Mouse (Mus musculus): ENCODE results near the gene Cyp46a1.
A peak's percentile ranks its signal among the peaks of the same experiment; 100 is the strongest.

The Cyp46a1 gene

DNA sequence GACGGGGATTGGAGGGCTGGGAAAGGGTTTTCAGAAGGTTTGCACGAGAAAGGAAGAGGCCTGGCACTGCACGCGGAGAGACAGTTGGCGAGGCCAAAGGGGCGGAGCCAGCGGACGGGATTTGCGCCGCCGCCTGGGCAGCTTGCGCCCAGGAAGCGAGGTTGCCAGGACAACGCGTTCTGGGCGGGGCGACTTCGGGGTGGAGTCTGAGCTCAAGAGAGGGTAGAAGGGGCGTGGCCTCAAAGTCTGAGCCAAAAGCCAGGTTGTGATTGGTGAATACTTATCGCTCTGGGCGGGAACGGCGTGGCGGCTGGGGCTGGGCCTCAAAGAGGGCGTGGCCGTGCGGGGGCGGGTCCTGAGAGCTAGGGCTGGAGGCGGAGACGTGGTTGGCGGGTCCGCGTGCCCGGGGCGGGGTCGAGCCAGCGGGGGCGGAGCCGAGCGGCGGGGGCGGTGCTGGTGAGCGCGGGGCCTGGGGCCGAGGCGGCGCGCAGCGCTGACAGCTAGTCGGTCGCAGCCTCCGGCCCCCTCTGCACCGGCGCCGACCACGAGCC, at the start of gene Cyp46a1:
Gene Cyp46a1 (plus strand): TSS at position 487 of the 551 bp plus-strand sequence.
- peak; percentile 83 to 91 for DNase-seq (ENCODE audit: low read depth in 2 of 2, low spot score in 2 of 2)

GRCm38 (mm10) chr12:108284455-108285224, 49.5 kb upstream of the Cyp46a1 start:
- no peak for DNase-seq (ENCODE audit: low read depth in 2 of 2, low spot score in 2 of 2)

DNA sequence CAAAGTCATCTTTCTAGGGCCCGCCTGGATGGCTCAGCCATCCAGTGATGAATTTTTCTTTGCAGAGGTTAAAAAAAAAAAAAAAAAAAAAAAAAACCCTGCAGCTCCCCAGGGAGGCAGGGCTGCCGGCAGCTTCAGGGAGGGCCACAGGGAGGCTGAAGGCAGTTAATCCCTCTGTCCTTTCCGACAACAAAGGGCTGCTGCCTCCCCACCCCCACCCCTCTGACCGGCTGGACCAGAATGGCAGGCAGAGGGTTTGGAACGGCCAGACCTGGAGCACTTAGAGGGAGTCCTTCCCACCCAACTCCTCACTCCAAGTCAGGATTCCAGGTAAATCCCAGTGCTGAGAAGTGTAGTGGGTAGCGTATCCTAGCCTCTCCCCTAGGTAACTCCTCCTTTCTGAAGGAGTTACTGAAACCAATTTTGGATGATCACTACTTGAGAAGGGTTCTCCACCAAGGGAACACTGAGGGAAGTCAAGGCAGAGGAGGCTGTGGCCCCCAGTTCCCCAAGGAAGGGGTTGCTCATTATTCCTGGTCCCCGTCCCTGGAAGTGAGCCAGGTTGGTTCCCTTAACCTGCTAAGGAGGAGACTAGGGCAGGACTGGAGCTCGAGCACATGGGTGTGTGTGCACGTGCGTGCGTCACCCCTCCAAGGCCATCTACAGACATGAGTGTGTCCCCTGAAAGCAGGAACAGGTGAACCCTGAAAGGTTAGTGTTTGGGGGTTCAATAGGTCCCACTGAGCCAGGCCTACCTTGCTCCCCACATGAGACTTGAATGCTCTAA, 48.8 kb upstream of the Cyp46a1 start:
- no peak for DNase-seq (ENCODE audit: low read depth in 2 of 2, low spot score in 2 of 2)

- no peak for DNase-seq (ENCODE audit: low read depth in 2 of 2, low spot score in 2 of 2)
Observed at GRCm38 (mm10) chr12:108286381-108286780, 47.8 kb upstream of the Cyp46a1 start.

- DNase-seq (ENCODE audit: low read depth in 2 of 2, low spot score in 2 of 2): no peak
Observed at GRCm38 (mm10) chr12:108287011-108287410, 47.2 kb upstream of the Cyp46a1 start.

DNA sequence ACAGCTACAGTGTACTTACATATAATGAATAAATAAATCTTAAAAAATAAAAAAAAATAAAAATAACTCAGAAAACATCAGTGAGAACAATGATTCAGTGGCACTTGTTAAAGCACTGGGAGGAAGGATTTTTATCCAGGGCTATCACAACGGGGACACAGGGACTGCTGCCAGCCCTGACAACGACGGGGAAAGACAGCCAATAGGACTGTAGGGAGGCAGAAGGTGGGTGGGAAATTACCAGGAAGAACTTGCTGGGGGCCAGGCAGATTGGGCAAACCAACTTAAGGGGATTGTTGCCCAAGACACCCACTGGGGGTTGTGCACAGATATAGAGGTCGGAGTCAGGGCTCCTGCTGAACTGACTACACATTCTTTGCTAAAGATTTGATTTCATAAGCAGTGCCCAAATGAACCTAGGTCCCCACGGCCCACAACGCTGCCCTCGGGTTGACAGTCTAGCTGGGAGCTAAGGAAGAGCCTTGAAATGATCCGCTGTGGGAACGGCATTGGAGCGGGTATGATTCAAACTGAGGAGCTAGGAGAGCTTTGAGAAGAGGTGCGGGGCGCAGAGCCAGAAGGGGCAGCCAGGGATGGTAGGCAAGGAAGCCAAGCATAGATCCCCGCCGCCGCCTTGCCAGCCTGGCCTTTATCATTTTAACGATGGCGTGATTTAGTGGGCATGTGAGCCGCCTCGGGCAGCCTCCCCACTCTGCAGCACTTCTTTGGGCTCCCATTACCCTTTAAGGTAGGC, 45.9 kb upstream of the Cyp46a1 start:
- no peak for DNase-seq (ENCODE audit: low read depth in 2 of 2, low spot score in 2 of 2)

DNA sequence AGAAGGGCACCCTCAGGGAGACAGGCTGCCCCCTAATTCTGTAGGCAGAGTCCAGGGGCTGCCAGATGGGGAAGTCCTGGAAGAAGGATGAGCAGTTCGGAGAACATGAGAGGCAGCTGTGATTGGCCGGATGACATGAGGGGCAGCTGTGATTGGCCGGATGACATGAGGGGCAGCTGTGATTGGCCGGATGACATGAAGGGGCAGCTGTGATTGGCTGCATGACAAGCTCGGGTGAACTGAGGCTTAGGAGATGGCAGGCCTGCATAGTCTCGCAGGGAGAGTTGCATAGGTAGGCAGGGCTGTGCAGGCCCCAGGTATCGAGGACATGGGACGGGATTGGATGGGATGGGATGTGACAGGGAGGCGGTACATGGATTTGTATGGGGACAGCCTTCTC, 41.8 kb upstream of the Cyp46a1 start:
- no peak for DNase-seq (ENCODE audit: low read depth in 2 of 2, low spot score in 2 of 2)

DNA sequence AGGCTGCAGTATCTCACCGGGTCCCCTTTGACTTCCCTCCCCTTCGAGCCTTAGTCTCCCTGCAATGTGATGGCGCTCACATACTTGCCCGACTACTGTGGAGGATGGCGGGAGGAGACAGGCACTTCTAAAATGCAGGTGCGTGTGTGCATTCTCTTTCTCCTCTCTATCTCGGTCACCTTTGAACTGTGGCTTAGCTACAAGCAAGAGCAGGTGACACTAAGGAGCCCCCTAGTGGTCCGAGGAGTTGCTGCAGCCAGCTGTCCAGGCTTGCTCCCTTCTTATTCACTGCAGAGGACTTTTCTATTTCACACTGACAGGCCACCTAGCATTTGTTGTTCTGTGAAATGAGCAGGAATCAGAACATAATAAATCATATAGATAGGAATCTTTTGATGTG, 41.2 kb upstream of the Cyp46a1 start:
- peak; percentile 33 to 53 for DNase-seq (ENCODE audit: low read depth in 2 of 2, low spot score in 2 of 2)

DNA sequence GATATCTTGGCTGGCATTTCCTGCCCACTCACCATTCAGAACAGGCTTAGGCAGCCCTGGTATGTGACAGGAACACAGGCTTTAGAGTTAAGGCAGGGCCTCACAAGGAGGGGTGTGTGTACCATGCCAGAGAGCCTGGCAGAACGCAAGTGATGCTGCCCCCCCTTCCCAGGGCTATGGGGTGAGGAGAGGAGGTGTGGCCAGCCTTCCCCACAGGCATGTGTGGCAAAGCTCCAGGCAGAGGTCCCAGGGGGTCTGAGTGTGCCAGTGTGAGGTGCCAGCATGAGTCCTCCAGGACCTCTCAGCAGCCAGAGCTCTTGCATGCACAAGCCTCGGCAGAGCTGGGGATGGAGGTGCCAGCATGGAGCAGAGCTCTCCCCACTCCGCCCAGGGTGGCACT, 39.6 kb upstream of the Cyp46a1 start:
- no peak for DNase-seq (ENCODE audit: low read depth in 2 of 2, low spot score in 2 of 2)

DNA sequence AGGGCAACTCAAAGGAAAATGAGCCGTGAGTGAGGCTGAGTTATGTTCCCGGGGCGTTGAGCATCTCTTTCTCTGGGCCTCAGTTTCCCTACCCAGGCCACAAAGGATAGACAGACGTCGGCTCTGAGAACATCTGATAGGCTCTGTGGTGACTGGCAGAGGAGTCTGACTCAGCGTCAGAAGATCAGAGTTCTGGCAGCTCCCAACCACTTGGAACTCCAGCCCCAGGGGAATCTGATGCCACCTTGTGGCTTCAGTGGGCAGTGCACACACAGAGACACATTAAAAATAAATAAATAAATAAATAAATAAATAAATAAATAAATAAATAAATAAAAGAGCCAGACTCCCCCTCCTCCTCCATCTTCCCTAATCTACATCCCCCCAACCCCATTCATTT, 37.1 kb upstream of the Cyp46a1 start:
- DNase-seq (ENCODE audit: low read depth in 2 of 2, low spot score in 2 of 2): no peak

GRCm38 (mm10) chr12:108301006-108301405, 33.2 kb upstream of the Cyp46a1 start:
- DNase-seq (ENCODE audit: low read depth in 2 of 2, low spot score in 2 of 2): no peak

DNA sequence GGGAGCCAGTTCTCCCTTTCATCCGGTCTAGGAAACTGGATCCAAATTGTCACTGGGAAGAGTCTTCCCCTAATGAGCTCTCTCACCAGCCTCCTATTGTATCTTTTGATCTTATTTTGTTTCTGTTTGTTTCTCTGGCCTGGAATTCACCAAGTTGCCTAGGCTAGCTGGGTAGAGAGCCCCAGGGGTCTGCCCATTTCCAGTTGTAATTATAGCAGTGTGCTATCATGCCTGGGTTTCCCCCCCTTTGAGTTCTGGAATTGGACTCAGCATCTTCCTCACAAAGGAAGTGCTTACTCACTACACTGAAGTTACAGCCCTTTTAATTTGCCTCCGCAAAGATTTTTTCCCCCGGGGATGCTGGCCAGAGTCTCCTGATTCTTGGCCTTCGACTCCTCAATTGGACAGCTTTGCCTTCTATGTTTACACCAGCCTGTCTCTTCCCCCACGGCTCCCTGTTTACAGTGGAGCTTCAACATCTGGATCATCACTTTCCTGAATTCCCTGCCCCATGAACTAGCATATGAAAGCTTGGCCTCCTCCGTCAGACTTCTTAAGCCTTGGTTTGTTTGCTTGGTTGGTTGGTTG, 30.3 kb upstream of the Cyp46a1 start:
- DNase-seq (ENCODE audit: low read depth in 2 of 2, low spot score in 2 of 2): no peak

DNA sequence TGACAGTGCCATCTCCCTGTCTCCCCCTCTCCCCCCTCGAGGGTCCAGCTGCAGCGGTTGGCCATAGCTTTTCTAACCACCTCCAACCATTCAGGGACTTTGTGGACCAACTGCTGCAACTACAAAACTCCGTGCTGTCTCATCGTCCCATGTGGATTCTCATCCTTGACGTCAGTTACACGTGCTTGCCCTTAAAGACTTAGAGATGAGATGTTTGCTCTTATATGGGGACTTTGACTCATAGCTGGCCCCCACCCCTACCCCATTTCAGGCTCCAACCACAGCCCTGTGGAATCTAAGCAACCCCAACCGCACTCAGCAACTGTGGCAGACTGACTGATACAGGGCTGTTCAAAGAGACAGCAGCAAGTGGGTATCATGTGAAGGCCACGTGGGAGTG, 29.0 kb upstream of the Cyp46a1 start:
- no peak for DNase-seq (ENCODE audit: low read depth in 2 of 2, low spot score in 2 of 2)

- no peak for DNase-seq (ENCODE audit: low read depth in 2 of 2, low spot score in 2 of 2)
Observed at GRCm38 (mm10) chr12:108305812-108306794, 28.1 kb upstream of the Cyp46a1 start, which contains the start of gene Hhipl1. Gene Hhipl1 (plus strand): TSS chr12:108306270.

DNA sequence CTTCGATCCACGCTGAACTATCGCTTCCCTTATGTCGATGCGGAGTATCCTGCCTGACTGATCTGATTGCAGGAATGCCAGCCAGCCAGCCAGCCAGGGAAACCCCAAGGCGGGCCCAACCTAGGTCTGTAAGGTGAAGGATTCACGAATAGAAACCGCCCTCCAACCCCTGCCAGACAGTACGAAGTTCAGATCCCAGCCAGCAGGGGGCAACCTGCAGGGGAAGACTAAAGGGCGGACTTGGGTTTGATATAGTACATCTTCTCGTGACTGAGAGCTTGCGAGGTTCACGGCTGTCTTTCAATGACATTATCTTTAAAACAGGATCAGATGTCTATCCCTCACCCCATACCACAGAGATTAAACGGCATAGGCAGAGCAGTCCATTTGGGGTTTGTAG, 26.6 kb upstream of the Cyp46a1 start:
- DNase-seq (ENCODE audit: low read depth in 2 of 2, low spot score in 2 of 2): peak in 1 of 2 experiments; percentile 31

DNA sequence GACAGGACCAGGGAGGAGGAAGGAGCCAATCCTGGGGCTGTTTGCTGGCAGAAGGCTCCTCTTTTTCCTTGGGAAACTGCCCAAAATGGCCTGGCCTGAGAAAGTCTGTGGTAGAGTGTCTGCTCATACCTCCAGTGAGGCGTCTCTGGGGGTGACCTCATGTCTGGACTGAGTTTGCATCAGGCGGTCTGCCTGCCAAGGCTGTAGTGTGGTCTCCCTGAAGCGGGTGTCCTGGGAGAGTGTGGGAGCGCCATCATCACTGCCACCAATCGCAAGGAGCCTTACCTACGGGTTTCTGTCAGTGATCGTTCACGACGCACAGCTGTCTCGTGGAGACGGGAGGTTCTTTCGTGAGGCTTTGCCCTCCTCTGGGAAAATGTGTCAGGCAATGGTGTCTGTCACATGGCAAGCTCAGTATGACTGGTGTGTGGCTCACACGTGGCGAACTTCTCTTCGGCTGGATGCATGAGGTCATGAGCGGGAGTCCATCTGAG, 25.8 kb upstream of the Cyp46a1 start:
- no peak for DNase-seq (ENCODE audit: low read depth in 2 of 2, low spot score in 2 of 2)

GRCm38 (mm10) chr12:108309116-108309794, 24.9 kb upstream of the Cyp46a1 start:
- no peak for DNase-seq (ENCODE audit: low read depth in 2 of 2, low spot score in 2 of 2)

DNA sequence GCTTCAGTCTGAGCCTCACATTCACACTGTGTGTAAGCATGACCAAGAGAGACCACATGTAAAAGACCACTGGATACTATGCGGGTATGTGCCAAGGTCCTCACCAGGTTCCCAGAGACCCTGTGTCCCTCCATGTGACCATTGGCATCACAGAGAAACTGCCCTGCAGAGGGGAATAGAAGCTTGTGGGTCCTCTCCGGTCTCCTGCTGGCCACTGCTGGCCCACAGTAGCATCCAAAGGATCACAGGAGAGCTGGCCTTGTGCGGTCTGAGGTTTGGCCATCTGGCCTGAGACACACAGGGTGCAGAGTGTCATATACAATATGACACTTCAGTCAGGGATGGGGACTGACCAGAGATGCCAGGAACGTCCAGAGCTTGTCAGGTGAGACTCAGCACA, 24.1 kb upstream of the Cyp46a1 start:
- no peak for DNase-seq (ENCODE audit: low read depth in 2 of 2, low spot score in 2 of 2)

DNA sequence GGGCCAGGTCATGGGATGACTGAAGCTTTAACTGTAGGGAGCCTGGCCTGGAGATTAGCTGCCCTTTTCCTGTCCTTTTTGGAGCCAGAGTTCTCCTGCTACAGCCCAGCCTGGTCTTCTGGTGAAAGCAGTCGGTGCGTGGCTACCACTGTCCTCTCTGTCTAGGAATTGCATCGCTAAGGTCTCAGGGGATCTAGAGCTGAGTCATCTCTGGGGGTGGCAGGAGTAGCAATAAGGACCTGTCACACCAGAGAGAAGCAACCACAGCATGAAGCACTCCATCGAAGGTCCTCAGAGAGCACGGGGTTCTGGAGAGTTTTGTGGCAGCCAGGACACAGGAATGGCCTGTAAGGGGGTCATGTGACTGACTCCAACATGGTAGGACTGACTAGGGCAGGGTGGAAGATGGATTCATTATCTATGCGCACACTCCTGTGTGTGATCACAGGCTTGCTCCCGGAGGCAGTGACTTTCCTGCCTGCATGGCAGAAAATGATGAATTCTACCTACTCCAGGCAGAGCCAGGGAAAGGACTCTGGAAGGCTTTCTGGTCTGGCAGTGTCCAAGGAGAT, 23.6 kb upstream of the Cyp46a1 start:
- DNase-seq (ENCODE audit: low read depth in 2 of 2, low spot score in 2 of 2): no peak

Measured in CD8-positive naive resting alpha-beta T cell, adult 2 months (primary cell).